Mouse (Mus musculus): ENCODE results near the gene Atp6v1a.

Atp6v1a gene

DNA sequence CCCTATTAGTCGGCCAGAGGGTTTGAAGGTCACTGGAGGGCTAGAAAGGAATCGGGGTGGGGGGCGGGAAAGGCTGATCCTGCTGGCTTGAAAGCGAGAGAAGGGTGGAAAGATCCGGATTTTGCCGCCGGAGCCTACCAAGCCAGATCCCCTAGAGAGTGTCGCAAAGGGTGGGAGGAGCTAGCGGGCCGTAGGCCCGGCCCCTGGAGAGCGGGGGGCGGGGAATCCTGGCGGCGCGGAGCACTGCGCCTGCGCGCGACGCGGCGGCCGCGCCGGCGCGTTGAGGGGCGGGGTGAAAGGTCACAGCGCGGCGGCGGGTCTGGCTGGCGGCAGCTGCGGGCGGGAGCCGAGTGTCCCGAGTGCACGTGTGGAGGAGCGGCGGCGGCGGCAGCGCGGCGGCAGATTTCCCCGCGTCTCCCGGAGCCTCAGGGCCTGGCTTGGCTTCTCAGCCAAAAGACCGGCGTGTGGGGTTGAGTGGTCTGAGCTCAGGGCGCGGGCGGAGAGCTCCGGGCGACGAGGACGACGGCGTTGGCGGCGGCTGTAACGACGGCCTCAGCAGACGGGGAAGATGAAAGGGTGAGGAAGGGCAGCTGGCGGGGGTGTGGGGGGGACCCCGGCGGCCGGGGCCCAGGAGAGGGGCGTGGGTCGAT, at the start of gene Atp6v1a, which contains the start of gene Naa50:
Gene Atp6v1a, minus strand, starts transcription at position 170 of the 650 bp plus-strand sequence.
Gene Naa50, plus strand, starts transcription at position 295 of the 650 bp plus-strand sequence.
- peak; percentile 85 for DNase-seq (ENCODE audit: low read depth, low spot score)

DNA sequence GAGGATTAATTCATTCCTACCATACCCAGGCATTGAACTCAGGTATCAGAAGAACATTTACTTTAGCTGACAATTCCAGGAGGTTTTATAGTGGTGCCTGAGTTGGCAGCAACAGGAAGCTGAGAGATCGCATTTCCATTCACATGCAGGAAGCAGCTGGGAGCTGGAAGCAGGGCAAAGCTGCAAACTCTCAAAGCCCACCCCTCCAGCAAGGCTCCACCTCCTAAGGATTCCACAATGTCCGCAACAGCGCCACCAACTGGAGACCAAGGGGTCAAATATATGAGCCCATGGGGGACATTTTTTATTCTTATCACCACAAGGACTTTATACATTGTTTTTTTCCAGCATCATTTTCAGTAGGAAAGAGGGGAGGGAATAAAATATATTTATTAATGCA, 49.3 kb upstream of the Atp6v1a start:
- DNase-seq (ENCODE audit: low read depth, low spot score), result no peak

DNA sequence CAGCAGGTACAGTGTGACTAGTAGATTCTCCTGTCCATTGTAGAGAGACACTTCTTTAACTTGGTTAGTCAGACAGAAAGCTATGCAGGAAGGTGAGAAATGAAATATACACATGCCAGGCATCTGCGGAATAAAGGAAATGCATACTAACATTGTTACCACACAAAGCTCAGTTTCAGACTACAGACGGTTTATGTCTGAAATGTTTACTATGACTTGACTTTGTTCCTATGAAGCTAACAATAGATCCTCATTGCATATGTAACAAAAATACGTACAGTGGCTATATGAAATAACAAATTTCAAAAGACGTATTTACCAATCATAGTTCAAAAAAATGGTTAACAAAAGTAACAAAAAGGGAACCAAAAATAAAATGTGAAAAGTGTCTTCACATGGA, 47.7 kb upstream of the Atp6v1a start:
- DNase-seq (ENCODE audit: low read depth, low spot score), result no peak

DNA sequence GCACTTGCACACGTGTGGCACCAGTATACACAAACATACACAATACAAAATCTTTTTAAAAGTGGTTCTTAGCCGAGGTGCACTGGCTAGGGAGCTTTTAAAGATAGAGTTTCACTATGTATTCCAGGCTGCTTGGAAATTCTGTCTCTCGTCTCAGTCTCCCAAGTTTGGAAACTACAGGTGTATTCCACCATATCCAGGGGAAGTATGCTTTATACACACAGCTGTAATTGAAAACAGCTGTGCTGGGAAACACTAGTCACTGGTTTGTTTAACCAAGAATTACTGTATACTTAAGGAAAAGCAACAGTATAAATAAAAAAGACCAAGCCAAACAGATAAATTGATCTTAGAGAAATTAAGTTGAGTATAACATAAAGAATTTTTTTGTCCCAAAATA, 45.3 kb upstream of the Atp6v1a start:
- DNase-seq (ENCODE audit: low read depth, low spot score), result no peak

DNA sequence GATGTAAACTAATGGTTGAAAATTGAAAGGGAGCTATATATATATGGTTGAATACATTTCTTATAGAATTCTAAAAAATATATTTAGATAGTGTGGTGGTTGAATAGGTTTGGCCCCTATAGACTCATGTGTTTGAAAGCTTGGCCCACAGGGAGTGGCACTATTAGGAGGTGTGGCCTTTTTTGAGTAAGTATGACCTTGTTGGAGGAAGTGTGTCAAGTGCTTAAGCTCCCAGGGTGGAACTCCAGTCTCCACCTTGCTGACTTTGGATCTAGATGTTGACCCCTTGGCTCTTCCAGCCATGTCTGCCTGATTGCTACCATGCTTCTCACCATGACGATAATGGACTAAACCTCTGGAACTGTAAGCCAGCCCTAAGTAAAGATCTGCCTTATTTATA, 43.1 kb upstream of the Atp6v1a start:
- no peak for DNase-seq (ENCODE audit: low read depth, low spot score)

DNA sequence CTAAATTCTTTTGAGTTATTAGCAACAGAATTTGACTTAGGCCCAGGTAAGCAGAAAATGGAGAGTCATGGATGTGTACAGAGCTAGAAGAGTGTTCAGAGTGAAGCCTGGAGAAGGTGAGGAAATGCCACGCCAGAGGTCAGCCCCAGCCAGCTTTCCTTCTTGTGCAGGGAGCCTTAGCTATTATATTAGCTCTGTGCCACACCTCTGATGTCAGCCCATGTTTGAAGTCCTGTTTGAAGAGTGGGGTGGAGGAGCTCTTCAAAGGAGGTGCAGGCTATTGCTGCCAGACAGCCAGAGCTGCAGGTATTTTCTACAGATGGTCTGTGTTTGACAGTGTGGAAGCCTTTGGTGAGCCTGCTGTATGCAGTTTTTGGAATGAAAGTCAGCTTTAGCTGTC, 39.0 kb upstream of the Atp6v1a start:
- no peak for DNase-seq (ENCODE audit: low read depth, low spot score)

DNA sequence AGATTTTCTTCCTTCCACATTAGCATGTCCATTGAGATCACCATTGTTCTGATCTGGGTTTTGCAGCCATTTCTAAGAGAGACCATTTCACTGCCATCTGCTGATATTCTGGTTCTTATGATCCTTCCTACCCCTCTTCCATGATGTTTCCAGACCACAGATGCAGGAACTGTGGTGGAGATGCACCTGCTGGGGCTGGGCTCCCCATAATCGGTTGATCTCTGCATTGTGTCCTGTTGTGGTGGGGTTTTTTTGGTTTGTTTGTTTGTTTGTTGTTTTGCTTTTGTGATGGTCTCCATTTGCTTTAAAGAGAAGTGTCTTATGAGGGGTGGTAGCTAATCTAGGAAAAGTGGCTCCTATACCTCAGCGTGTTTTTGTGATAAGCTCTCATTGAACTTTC, 37.0 kb upstream of the Atp6v1a start:
- DNase-seq (ENCODE audit: low read depth, low spot score), result no peak

DNA sequence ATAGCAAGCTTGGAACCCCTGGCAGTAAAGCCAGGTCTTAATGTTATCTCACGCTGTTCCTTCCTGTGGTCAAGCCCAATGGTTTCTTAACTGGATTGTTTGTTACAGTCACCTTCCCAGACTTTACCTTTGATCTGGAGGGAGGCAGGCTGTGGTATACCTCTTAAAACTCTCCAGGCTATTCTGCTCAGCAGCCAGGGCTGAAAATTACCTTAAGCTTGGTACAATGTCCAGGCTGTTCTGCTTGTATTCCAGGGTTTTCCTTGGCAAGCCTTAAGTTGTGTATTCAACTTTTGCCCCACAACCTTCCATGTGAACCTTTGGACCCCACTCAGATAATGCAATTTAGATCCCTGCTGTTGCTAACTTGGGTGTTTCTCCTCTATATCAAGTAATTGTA, 35.5 kb upstream of the Atp6v1a start:
- DNase-seq (ENCODE audit: low read depth, low spot score), result no peak

DNA sequence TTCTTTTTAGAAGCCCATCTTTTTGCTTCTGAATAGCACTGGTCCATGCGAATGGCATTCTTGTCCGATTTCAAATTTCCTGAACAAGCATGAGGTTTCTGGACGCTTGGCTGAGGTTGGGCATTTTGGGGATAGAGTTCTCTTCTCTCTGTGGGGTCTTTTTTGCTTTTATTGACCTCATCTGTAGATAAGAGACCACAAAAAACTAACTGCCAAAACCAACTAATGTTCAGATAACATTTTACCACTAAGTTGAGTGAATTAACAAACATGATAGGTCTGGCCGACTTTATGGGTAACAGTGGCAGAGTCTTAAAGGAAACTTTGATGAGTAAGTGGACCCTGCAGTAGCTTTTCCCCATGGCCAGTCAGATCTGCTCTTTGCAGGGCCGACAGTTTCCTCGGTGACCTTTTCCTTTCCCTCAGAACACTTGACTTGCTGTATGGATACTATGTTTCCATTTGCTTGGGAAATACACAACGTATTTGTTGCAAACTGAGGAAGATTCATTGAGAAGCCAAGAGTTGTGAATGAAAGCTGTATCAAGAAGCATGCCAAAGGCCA, 34.5 kb upstream of the Atp6v1a start:
- no peak for DNase-seq (ENCODE audit: low read depth, low spot score)

DNA sequence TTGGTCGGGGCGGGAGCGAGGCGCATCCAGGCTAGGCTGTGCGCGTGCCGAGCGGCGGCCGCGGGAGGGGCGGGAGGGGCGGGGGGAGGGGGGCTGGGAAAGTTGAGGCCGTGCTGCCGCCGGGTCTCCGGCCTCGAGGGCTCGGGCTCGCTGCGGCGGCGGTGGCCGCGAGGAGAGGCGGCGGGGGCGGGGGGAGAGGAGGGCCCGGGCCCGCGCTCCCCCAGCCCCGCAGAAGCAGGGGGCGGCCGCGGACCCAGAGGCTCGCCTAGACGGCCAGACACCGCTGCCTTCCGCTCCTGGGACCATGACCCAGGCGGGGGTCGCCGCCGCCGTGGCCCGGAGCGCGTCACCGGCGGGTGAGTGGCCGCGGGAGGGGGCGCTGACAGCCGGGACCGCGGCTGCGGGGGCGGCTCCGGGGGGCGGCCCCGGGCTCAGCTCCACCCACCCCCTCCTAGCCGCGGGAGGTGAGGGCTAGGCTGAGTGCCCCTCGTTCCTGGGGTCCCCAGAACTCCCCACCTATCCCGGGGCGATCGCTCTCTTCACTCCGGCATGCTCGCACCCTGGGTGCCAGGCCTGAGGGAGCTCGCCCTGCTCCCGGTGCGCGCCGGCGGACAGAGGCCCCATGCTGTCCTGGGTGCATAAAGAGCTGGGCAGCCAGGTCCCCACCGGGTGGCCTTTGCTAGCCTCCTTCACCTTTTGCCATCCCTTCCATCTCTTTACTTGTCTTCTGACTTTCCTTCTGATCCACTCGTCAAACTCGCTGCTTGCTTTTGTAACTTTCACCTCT, 33.8 kb upstream of the Atp6v1a start, which contains the start of gene Usf3:
Gene Usf3, plus strand, starts transcription at position 92 of the 787 bp plus-strand sequence.
- DNase-seq (ENCODE audit: low read depth, low spot score), result no peak

DNA sequence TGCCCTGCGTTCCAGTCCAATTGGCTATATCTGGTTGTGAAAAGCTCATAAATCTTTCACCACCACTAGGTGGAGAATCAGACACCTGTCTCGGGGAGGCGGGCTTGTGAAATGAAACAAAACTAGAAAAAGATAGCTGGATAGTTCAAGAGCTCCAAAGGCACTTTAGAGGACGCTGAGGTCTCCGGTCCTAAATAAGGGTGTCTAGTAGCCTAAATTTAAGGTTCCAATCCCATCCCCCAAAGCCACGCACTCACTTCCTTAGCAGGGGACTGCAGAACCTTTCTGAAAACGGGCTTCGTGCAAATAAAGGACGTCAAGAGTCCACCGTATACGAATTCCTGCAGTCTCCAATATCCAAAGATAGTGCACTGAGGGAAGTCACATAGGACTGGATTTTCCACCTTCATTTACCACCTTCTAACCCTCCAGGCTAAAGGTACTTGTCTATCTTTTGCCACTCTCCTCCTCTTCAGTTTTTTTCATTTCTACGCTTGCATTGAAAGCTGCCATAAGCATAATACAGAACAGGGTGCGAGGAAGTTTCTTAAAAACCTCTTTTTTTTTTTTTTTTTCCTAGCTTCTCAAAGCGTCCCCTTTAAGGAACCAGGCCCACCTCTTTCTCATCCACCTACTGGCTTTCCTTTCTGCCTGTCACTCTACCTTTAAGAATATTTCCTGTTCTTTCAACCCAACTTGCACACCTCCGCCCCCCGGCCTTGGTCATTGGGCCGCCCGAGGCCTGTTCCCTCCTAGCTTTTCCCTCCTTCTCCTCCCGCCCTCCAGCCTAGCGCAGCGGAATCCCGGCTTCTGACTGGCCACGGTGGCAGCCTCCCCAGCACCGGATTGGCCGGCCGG, 33.0 kb upstream of the Atp6v1a start:
- peak; percentile 90 for DNase-seq (ENCODE audit: low read depth, low spot score)

DNA sequence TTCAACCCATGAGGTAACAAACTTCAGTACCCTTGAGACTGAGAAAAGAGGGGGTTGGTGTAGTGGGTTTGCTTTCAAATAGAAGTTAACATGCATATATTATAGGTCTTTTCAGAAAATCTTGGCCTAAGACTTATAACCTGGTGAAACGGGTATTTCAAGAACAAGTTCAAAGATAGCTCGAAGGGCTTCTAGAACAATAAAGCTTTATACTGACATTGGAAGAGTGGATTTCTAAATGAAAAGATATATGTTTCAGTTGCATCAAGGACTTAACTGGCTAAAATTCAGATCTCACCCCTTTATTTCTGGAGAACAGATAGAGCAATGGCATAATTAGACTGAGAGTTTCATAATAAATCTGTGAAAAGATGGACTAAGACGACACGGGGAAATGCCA, 29.5 kb upstream of the Atp6v1a start:
- DNase-seq (ENCODE audit: low read depth, low spot score), result no peak

DNA sequence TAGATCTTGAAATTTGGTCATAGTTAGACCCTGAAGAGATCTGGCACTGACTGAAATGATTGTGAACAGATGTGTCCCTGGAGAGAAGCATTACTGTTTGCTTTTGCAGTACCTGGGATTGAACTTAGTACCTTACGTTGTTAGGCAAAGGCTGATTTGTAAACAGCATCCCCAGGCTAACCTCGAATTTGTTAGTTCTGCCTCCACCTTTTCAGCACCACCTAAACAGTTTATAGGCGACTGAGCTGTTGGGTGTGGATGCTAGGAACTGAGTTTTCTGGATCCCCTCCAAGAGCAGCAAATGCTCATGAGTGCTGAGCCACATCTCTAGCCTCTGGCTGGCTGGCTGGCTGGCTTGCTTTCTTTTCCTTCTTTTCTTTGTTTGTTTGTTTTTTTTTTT, 25.7 kb upstream of the Atp6v1a start:
- no peak for DNase-seq (ENCODE audit: low read depth, low spot score)

DNA sequence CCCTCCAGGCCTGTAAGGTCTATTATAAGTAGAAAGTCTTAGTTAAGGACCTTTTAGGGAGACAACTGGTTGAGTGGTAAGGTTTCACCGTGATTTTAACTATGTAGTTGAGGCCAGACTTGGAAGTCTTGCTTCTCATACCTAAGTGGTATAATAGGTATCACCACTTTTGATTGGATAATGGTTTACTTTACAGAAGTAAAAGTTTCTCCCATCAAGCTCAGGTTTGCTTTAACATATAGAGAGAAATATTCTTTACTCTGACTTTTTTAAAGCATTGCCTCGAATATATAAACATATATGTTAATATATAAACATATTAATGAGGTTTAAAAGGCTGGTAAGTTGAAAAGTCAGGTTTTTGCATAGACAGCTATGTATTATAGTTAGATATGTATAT, 24.3 kb upstream of the Atp6v1a start:
- no peak for DNase-seq (ENCODE audit: low read depth, low spot score)

DNA sequence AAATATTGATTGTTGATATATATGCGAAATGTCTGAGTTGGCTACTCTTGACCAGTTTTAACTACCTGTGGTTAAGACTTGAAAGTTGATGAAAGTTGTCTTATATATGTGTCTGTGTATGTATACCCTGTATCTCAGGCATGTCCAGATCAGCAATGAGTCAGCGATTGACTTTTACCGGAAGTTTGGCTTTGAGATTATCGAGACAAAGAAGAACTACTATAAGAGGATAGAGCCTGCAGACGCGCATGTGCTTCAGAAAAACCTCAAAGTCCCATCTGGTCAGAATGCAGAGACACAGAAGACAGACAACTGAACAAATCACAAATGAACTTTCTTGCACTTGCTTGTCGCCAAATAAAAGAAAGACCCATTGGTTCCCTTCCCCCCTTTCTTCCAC, 19.8 kb upstream of the Atp6v1a start:
- no peak for DNase-seq (ENCODE audit: low read depth, low spot score)

DNA sequence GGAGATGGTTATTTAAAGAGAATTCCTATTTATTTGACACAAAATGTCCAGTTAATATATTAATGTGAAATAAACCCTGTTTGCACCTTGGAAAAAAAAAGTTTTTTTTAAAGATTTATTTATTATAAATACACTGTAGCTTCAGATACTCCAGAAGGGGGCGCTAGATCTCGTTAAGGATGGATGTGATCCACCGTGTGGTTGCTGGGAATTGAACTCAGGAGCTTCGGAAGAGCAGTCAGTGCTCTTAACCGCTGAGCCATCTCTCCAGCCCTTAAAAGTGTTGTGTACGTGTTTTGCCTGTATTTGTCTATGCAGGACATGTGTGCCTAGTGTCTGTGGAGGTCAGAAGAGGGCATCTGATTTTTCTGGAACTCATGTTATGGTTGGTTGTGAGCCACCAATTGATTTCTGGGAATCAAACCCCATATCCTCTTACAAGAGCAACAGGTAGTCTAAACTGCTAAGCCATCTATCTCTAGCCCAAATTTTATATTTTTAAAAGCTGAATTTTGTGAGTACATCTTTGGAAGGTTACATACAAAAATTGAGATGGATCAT, 15.1 kb upstream of the Atp6v1a start:
- no peak for DNase-seq (ENCODE audit: low read depth, low spot score)

DNA sequence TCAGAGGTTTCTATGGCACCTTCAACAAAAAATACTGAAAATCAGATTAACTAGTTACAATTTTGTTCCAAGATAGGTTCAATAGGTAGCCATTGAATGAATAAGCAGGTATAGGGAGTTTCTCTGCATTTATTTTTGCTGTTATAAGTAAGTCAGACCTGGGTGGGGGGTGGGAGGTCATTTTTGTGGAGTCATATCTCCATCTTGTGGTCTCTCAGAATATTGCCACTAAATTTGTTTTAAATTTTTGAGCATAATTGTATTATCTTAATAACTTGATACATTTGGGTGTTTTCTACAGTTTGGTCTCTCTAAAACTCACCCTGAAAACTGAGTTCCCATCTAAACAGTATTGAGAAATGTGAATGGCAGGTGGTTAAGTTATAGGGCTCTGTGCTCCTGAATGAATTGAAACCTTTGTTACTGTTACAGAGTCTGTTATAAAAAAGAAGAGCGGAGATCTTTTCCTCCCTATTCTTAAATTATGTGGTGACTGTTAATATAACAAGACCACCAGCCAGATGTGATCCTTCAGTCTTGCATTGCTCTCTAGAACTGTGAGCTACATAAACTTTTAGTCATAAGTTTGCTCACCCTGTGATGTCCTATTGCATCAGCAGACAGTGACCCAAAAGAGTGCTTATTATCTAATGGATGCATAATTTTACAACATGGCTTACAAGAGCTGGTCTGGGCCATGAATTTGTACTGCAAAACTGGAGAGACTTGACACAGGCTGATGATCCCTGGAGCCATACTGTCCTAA, 9.7 kb upstream of the Atp6v1a start:
- DNase-seq (ENCODE audit: low read depth, low spot score), result no peak

DNA sequence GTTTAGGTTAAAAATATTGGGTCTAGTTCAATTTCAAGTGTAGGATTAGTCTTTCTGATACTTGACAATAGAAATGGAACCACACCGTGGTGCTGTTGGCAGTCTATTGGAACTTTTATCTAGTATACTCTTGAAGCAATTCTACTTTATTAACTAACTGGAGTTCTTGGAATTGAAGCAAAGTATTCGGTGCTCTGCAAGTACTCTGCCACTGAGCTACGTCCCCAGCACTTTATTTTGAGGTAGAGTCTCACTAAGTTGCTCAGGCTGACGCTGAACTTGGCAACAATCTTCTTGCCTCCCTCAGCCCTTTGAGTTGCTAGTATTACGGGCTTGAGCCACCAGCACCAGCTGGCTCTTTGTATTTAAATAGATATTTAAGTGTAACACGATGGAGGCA, 2.0 kb upstream of the Atp6v1a start:
- no peak for DNase-seq (ENCODE audit: low read depth, low spot score)

DNA sequence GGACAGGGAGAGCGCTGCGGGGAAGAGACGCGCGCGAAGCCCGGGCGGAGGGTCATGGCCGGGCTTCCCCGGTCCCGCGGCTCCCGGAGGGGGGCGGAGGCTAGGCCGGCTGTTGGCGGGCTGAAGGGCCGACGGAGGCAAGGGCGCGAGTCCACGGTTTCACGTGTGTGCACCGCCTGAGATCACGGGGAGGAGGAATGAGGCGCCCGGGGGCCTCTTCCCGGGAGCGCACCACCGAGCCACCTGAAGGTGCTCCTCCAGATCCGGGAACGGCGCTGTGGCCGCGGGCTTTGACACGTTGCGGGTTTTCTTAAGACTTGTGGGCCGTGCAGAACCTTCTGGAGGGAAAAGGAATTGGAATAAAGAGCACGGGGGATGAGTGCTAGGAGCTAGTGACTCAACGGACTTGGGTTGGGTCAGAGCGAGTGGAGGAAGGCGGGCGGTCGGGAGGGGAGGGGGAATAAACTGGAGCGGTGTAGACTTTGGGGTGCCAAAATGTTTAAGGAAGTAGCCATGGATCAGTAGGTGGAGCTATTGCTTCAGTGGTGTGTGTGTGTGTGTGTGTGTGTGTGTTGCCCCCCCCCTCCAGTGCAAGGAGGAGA, 782 bp upstream of the Atp6v1a start:
- peak; percentile 63 for DNase-seq (ENCODE audit: low read depth, low spot score)

DNA sequence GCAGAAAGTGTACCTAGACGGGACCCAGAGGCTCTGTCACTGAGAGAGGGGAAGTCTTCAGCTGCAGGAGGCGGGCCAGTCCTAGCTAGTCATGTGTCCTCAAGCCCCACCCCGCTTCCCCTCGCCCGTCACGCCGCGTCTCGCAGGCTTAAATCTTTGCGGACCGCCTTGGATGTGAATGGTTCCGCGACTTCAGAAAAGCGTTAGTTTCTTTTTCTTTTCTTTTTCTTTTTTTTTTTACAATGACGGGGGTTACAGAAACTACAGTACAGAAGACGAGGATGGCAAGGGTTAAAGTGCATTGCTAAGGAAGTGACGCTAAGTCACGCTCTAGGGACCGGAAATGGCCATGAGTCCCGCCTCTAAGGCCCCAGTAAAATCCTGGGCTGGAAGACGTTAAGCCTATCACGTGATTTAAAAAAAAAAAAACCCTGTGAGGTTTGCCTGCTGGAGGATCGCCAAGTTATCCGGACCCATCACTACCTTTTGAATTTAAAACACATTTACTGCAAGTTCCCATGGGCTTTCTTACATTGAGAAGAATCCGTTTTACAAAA, 448 bp downstream of the Atp6v1a start:
- DNase-seq (ENCODE audit: low read depth, low spot score), result peak; percentile 90

Data from c-Kit-negative CD71-positive TER-119-positive erythroid progenitor cells, embryonic 14.5 days (primary cell).